Mouse (Mus musculus): ENCODE data around the gene Tmem101.

GRCm38 (mm10) chr11:102111576-102111975, 44.6 kb downstream of the Tmem101 start:
- TF ChIP-seq UBTF (IDR thresholded peaks at IDR 0.05; ENCODE audit: borderline replicate concordance, insufficient read depth, low read depth, low read length) (no peak), CTCF (IDR thresholded peaks at IDR 0.05 in 2 of 3, conservative IDR thresholded peaks at IDR 0.05 in 1 of 3; ENCODE audit: control insufficient read depth in 1 of 3, insufficient read depth in 1 of 3, low read depth in 2 of 3, low read length in 3 of 3, poor library complexity in 1 of 3, severe bottlenecking in 1 of 3) (no peak), MAZ (IDR thresholded peaks at IDR 0.05; ENCODE audit: low read depth, low read length) (no peak), POLR2AphosphoS5 (IDR thresholded peaks at IDR 0.05; ENCODE audit: borderline replicate concordance, low read depth, low read length) (no peak), MAFK (IDR thresholded peaks at IDR 0.05; ENCODE audit: borderline replicate concordance, low read depth, low read length) (no peak), TBP (IDR thresholded peaks at IDR 0.05; ENCODE audit: low read depth, low read length) (no peak)
